9 mouse cellular contexts compared by ENCODE assay signal in the genomic region with DNA sequence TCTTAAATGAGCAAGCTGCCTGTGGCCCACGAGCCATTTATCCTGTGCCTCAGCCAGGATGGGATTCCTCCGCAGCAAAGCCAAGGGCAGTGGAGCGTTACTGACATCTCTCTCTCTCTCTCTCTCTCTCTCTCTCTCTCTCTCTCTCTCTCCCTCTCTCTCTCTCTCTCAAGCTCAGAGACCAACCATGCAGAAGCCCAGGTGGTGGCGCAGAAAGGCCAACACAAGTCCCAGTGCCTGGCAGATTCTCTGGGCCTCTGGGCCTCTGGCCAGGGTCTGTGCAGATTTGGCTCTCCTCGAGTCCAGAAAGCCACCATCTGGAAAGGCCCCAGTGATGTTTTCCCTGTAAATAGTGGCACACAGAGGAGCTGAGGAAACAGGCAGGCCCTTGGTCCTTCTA.
A peak's percentile ranks its signal among the peaks of the same experiment; 100 is the strongest.
DNase-seq lines count a peak whose midpoint lies in the region; ATAC-seq lines count a peak whose summit lies in the region.
"Had no signal": no experiment of that assay in that cellular context is flagged by ENCODE, and none has a peak within 500 bp of the region (broad histone marks: within the 10 kb centered on the region; RNA-seq: fewer than 3 reads in every experiment).

No protein-coding gene starts in this region.

- no peak overlapping the region for H3K4me3 ChIP-seq in hindbrain, embryonic 15.5 days
- H3K4me3 ChIP-seq: neural tube, embryonic 13.5 days had no signal

- peak; percentile 52 for DNase-seq in NIH3T3 (ENCODE audit: low read depth)
- peak; percentile 56 for DNase-seq in gastrocnemius, adult 18-20 months (ENCODE audit: low spot score)
- DNase-seq in left cerebral cortex, postnatal 10 days (ENCODE audit: extremely low spot score in 1 of 2, low spot score in 2 of 2) = peak; percentile 71 to 79
- DNase-seq in right cerebral cortex, postnatal 10 days (ENCODE audit: low spot score in 2 of 2) = peak; percentile 89
- DNase-seq in thymus, postnatal 4 days = no peak
- no peak for DNase-seq in T-cell, adult 2 months (ENCODE audit: low spot score)

- H3K36me3 ChIP-seq in hindbrain, embryonic 15.5 days = no peaks in the 10 kb centered on the region
- H3K36me3 ChIP-seq: neural tube, embryonic 13.5 days had no signal

- H3K4me2 ChIP-seq in hindbrain, embryonic 15.5 days = no peak overlapping the region
- H3K4me2 ChIP-seq: neural tube, embryonic 13.5 days had no signal

- no peak overlapping the region for H3K9ac ChIP-seq in hindbrain, embryonic 15.5 days
- H3K9ac ChIP-seq: neural tube, embryonic 13.5 days had no signal

- no peaks in the 10 kb centered on the region for H3K27me3 ChIP-seq in hindbrain, embryonic 15.5 days

- intact Hi-C loops in left cerebral cortex, postnatal 10 days (cut with DNase I) = loop anchor here (5.0 kb wide), 1 partner anchor 127 kb away; no protein-coding TSS in a partner anchor

- no peaks in the 10 kb centered on the region for H3K9me3 ChIP-seq in hindbrain, embryonic 15.5 days
- H3K9me3 ChIP-seq: neural tube, embryonic 13.5 days had no signal

- 0 out of 2 replicates have a peak overlapping the region, but pooled peaks have one; percentile 34 for H3K27ac ChIP-seq in hindbrain, embryonic 15.5 days (replicated peaks)
- H3K27ac ChIP-seq: neural tube, embryonic 13.5 days had no signal

- peaks cover 14% of the 10 kb centered on the region for H3K4me1 ChIP-seq in hindbrain, embryonic 15.5 days (replicated peaks)

- WGBS in hindbrain, embryonic 15.5 days = 27% methylated on average over 5 of the region's 5 CpGs

- peak; percentile 24; the same call in 1 of the 2 replicates for ATAC-seq in cerebellum, adult (ENCODE audit: insufficient number of reproducible peaks, low FRiP score, low TSS enrichment)
- peak; percentile 87 for ATAC-seq in hindbrain, embryonic 15.5 days (ENCODE audit: low FRiP score, low read depth)

Comparison
In these comparisons a context has a peak if more than half of its experiments do, and no peak if none do; other contexts are left out.
1. DNase-seq: peak in NIH3T3 (single experiment), gastrocnemius, adult 18-20 months (single experiment), left cerebral cortex, postnatal 10 days (2 of 2) and right cerebral cortex, postnatal 10 days (2 of 2); none in thymus, postnatal 4 days (single experiment) and T-cell, adult 2 months (single experiment).